Mouse (Mus musculus): ENCODE data around the gene Limch1. TPM values are rescaled to one million over a fixed set of nuclear protein-coding genes. Genes with fewer than 3 reads are reported as not detected.

Gene Limch1
- total RNA-seq, 2 experiments from 2014 or later = not detected

Other genes with a start within 250 kb of the Limch1 start
- not detected in 2 replicates for gene Apbb2, start 127.0 kb upstream of the Limch1 start, total RNA-seq (2015; ENCODE audit: low replicate concordance)
- 0.34 TPM in 1 of 2 replicates, not detected in the other for gene Apbb2, start 127.0 kb upstream of the Limch1 start, total RNA-seq (2017; ENCODE audit: low replicate concordance)
- gene Uchl1, start 69.7 kb upstream of the Limch1 start, total RNA-seq (2015; ENCODE audit: low replicate concordance) = not detected in 2 replicates
- gene Uchl1, start 69.7 kb upstream of the Limch1 start, total RNA-seq (2017; ENCODE audit: low replicate concordance) = 0.98 TPM in 1 of 2 replicates, not detected in the other

Measured in erythroblast, adult 5-6 weeks (primary cell).